Mouse (Mus musculus) neural tube, embryonic 14.5 days (tissue): Measurements from ENCODE around the gene Msmp. TPM values are rescaled to one million over a fixed set of nuclear protein-coding genes. Genes with fewer than 3 reads are reported as not detected.

Source experiments
- ATAC-seq: fragments of 200-750 bp; cut with Nextera tagmentation; 2 replicates; pipeline ENCODE4 v1.8.0; 2017; ENCODE audit warnings: low read depth, mild to moderate bottlenecking, moderate TSS enrichment, moderate library complexity
- H3K27ac ChIP-seq: fragments of 300-500 bp; sonication (generic); 2 replicates; pipeline ENCODE4 v1.5.1; 2014; ENCODE audit warnings: low read depth, mild to moderate bottlenecking, control low read depth, low read length, moderate library complexity, mixed read lengths
- H3K27me3 ChIP-seq: fragments of 300-500 bp; sonication (generic); 2 replicates; pipeline ENCODE4 v1.6.1; 2014; ENCODE audit warnings: low read length; ENCODE audit not compliant: control insufficient read depth, insufficient read depth
- H3K36me3 ChIP-seq: fragments of 300-500 bp; sonication (generic); 2 replicates; pipeline ENCODE4 v1.6.1; 2014; ENCODE audit warnings: low read length, mixed read lengths; ENCODE audit not compliant: control insufficient read depth, insufficient read depth
- H3K4me1 ChIP-seq: fragments of 300-500 bp; sonication (generic); 2 replicates; pipeline ENCODE4 v1.6.1; 2014; ENCODE audit warnings: low read length; ENCODE audit not compliant: control insufficient read depth, insufficient read depth
- H3K4me2 ChIP-seq: fragments of 300-500 bp; sonication (generic); 2 replicates; pipeline ENCODE4 v1.6.1; 2014; ENCODE audit warnings: mild to moderate bottlenecking, low read depth, low read length, control low read depth
- H3K4me3 ChIP-seq: fragments of 300-500 bp; sonication (generic); 2 replicates; pipeline ENCODE4 v1.5.1; 2014; ENCODE audit warnings: low read depth, low read length, control low read depth, mixed read lengths
- H3K9ac ChIP-seq: fragments of 300-500 bp; sonication (generic); replicated peaks from 2 replicates; pipeline ENCODE4 v1.6.1; 2014; ENCODE audit warnings: low read depth, mild to moderate bottlenecking, control low read depth, low read length, mixed read lengths
- H3K9me3 ChIP-seq: fragments of 300-500 bp; sonication (generic); 2 replicates; pipeline ENCODE4 v1.6.1; 2016; ENCODE audit warnings: low read length; ENCODE audit not compliant: control insufficient read depth
- WGBS: fragments of 180-500 bp; shearing (Covaris S2); extraction: QIAGEN DNeasy Blood & Tissue Kit; methylation state at CpG from one replicate; pipeline ENCODE4 v1.1.7; 2014; 5-methylcytosine and 5-hydroxymethylcytosine counted together
- polyA plus RNA-seq: library from polyadenylated mRNA; unstranded; fragments of >200 nt; fragmentation: Nextera tagmentation; extraction: Ambion mirVana; gene quantifications from 2 replicates; pipeline ENCODE4 v1.2.1, GENCODE M21; 2014

Msmp gene
- polyA plus RNA-seq: 1.9 TPM in 1 of 2 replicates, not detected in the other

DNA sequence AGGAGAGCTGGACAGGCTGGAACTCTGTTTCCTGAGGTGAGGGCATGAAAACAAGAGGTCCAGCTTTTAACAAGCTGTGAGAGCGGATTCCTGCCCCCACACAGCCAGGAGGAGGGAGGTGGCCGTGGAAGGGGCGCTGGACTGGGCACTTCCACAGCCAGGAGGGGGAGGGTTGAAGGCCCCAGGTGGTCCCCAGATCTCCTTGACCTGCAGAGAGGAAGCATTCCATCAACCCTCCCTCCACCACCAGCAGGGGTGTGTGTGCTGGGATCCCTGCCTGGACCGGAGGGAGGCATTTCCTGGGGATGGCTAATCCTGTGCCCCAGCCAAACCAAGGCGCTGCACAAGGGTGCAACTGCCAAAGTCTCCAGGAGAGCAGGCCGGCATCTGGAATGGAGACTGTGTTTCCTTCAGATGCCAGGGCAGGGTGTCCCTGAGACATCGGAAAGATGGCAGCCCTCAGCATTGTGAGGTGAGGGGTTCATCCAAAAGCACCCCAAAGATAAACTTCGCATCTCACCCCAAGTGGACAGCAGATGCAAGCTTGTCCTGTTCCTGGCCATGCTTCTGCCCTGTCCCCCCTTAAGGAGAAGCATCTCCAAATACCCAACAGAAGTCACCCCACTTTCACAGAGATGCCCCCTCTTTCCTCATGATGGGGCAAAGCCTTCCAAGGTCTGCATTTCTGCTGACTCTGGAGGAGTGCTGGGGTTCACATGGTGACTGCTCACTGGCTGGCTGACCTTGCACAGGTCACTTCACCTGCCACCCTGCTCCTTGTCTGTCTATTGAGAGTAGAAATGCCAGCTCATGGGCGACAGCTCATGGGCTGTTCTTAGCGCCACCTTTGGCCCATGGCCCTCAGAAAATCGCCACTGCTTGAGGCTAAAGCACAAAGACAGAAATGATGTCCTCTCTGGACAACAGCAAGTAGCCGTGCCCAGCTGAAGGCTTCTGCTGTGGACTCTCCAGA, at the start of gene Msmp:
Msmp (minus strand) TSS at position 51 of the 973 bp plus-strand sequence.
- WGBS: 78% methylated on average over 12 of the region's 12 CpGs
- Histone ChIP-seq H3K9me3 (no peaks in the 10 kb centered on the region), H3K4me2 (no peak within 1 kb of the TSS), H3K9ac (no peak within 1 kb of the TSS), H3K36me3 (peaks cover 22% of the 10 kb centered on the region), H3K27me3 (no peaks in the 10 kb centered on the region), H3K4me3 (no peak within 1 kb of the TSS), H3K4me1 (peaks cover 2% of the 10 kb centered on the region; the same call in 1 of the 2 replicates), H3K27ac (no peak within 1 kb of the TSS)
- ATAC-seq: no peak

DNA sequence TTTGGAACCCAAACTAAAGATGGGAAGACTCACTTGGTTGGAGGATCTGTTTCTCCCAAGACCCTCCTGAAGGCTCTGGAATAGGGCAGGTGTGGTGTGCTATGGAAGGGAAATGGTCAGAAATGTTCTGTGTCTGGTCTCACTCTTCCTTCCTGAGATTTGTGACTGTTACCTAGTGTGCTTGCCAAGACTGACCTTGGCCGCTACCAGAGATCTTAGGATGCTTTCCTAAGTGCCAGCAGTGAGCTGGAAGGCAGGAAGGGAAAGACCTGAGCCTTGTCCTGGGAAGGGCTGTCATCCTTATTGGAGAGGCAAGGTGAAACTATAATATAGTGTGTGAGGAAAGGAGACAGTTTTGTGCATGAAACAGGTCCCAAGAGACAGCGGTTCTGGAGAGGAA, 49.4 kb upstream of the Msmp start:
- Histone ChIP-seq H3K4me1 (peaks cover 29% of the 10 kb centered on the region), H3K27ac (no peak overlapping the region), H3K4me2 (no peak overlapping the region; the same call in 1 of the 2 replicates), H3K36me3 (no peaks in the 10 kb centered on the region), H3K27me3 (no peaks in the 10 kb centered on the region), H3K9me3 (no peaks in the 10 kb centered on the region), H3K9ac (no peak overlapping the region), H3K4me3 (no peak overlapping the region)
- WGBS: 97% methylated on average over 2 of the region's 2 CpGs
- ATAC-seq: no peak

DNA sequence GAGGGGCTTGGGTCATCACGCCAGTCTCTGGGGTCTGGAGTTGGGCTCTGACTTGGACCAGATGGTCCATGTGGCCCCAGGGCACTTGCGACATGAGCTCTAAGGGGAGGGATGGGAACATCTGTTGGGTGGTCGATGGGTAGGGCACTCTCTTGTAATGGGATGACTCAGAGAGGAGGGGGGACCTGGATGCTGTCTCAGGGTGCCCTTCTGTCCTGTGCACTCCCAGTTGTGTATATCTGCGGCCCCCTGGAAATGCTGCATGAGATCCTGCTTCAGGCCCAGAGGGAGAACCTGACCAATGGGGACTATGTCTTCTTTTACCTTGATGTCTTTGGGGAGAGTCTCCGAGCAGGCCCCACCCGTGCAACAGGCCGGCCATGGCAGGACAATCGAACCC, 49.0 kb upstream of the Msmp start:
- Histone ChIP-seq H3K27ac (no peak overlapping the region), H3K27me3 (no peaks in the 10 kb centered on the region), H3K36me3 (no peaks in the 10 kb centered on the region), H3K9ac (no peak overlapping the region), H3K4me3 (no peak overlapping the region), H3K9me3 (no peaks in the 10 kb centered on the region), H3K4me2 (peak overlapping the region; percentile 93; the same call in 1 of the 2 replicates), H3K4me1 (peaks cover 29% of the 10 kb centered on the region)
- ATAC-seq: no peak
- whole genome bisulfite sequencing: 66% methylated on average over 8 of the region's 8 CpGs

DNA sequence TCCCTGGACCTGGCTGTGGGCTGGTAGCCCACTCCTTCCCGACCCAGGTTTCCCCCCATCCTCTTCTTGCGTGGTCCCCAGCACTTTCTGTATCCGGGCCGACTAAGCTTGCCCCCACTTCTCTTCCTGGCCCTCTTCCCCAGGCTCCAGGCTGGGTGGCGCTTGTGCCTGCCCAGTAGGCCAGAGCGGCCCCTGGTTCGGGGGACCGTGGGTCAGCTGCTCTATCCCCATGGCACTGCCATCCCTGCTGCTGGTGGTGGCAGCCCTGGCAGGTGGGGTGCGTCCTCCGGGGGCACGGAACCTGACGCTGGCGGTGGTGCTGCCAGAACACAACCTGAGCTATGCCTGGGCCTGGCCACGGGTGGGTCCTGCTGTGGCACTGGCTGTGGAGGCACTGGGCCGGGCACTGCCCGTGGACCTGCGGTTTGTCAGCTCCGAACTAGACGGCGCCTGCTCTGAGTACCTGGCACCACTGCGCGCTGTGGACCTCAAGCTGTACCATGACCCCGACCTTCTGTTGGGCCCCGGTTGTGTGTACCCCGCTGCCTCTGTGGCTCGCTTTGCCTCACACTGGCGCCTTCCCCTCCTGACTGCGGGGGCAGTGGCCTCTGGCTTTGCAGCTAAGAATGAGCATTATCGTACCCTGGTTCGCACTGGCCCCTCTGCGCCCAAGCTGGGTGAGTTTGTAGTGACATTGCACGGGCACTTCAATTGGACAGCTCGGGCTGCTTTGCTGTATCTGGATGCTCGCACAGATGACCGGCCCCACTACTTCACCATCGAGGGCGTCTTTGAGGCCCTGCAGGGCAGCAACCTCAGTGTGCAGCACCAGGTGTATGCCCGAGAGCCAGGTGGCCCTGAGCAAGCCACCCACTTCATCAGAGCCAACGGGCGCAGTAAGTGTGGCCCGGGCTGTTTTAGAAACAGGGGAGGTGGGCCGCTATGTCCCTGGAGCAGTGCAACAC, 47.9 kb upstream of the Msmp start:
- 39% methylated on average over 42 of the region's 42 CpGs for WGBS
- H3K9me3 ChIP-seq: no peaks in the 10 kb centered on the region
- peaks cover 29% of the 10 kb centered on the region for H3K4me1 ChIP-seq
- peak; percentile 29 for ATAC-seq
- H3K9ac ChIP-seq: peak overlapping the region; percentile 91
- H3K4me3 ChIP-seq: peak overlapping the region; percentile 53
- no peaks in the 10 kb centered on the region for H3K27me3 ChIP-seq
- H3K4me2 ChIP-seq: peak overlapping the region; percentile 93
- H3K27ac ChIP-seq: peak overlapping the region; percentile 88
- H3K36me3 ChIP-seq: no peaks in the 10 kb centered on the region

- H3K4me2 ChIP-seq: peak within 1 kb of the TSS; percentile 93
- peaks cover 29% of the 10 kb centered on the region for H3K4me1 ChIP-seq
- H3K36me3 ChIP-seq: no peaks in the 10 kb centered on the region
- H3K9ac ChIP-seq: peak within 1 kb of the TSS; percentile 91
- peak within 1 kb of the TSS; percentile 53 for H3K4me3 ChIP-seq
- ATAC-seq: peak; percentile 57
- H3K9me3 ChIP-seq: no peaks in the 10 kb centered on the region
- under 1% methylated on average over 36 of the region's 70 CpGs for WGBS
- H3K27me3 ChIP-seq: no peaks in the 10 kb centered on the region
- peak within 1 kb of the TSS; percentile 88 for H3K27ac ChIP-seq
Measured at GRCm38 (mm10) chr4:43631046-43631955, 47.0 kb upstream of the Msmp start, which contains the start of gene Npr2. Npr2 (plus strand) TSS chr4:43631935.

GRCm38 (mm10) chr4:43630671-43631045, 46.4 kb upstream of the Msmp start:
- H3K4me1 ChIP-seq: peaks cover 29% of the 10 kb centered on the region
- H3K27ac ChIP-seq: peak overlapping the region; percentile 88
- H3K9me3 ChIP-seq: no peaks in the 10 kb centered on the region
- H3K36me3 ChIP-seq: no peaks in the 10 kb centered on the region
- no peaks in the 10 kb centered on the region for H3K27me3 ChIP-seq
- ATAC-seq: peak; percentile 15; the same call in 1 of the 2 replicates
- H3K9ac ChIP-seq: no peak overlapping the region
- H3K4me3 ChIP-seq: peak overlapping the region; percentile 53; the same call in 1 of the 2 replicates
- 11% methylated on average over 5 of the region's 5 CpGs for WGBS
- H3K4me2 ChIP-seq: peak overlapping the region; percentile 93

GRCm38 (mm10) chr4:43630030-43630581, 45.8 kb upstream of the Msmp start:
- Histone ChIP-seq H3K9ac (no peak overlapping the region), H3K27ac (peak overlapping the region; percentile 88), H3K36me3 (no peaks in the 10 kb centered on the region), H3K4me1 (peaks cover 29% of the 10 kb centered on the region), H3K4me2 (peak overlapping the region; percentile 1; the same call in 1 of the 2 replicates), H3K27me3 (no peaks in the 10 kb centered on the region), H3K4me3 (no peak overlapping the region), H3K9me3 (0 out of 2 replicates have a peak, but pooled peaks cover 3% of the 10 kb centered on the region)
- under 1% methylated on average over 5 of the region's 5 CpGs for WGBS
- peak; percentile 55 for ATAC-seq
